Comparison of ENCODE assay signal across 15 mouse cellular contexts in genomic region chr16:91223327-91224067, GRCm38 (mm10). TPM values are rescaled to one million over a fixed set of nuclear protein-coding genes. Genes with fewer than 3 reads are reported as not detected.
DNase-seq lines count a peak whose midpoint lies in the region; ATAC-seq lines count a peak whose summit lies in the region.
"Had no signal": no experiment of that assay in that cellular context is flagged by ENCODE, and none has a peak within 500 bp of the region (broad histone marks: within the 10 kb centered on the region; RNA-seq: fewer than 3 reads in every experiment).

No protein-coding gene starts in this region.

- no peak for DNase-seq in heart, adult 11 months
- peak; percentile 50 for DNase-seq in limb, embryonic 10.5 days (ENCODE audit: low spot score)
- DNase-seq in thymus, postnatal 14 days, result no peak
- DNase-seq: cerebellum, adult 9-11 months; gastrocnemius, postnatal 25 days; layer of hippocampus, adult 9-11 months; liver, embryonic 13.5 days had no signal

- H3K4me2 ChIP-seq in heart, embryonic 14.5 days (ENCODE audit: low read length), result 0 out of 2 replicates have a peak overlapping the region, but pooled peaks have one; percentile 34
- peak overlapping the region; percentile 65 for H3K4me2 ChIP-seq in forebrain, embryonic 12.5 days
- H3K4me2 ChIP-seq in neural tube, embryonic 14.5 days (ENCODE audit: low read depth, low read length), result 0 out of 2 replicates have a peak overlapping the region, but pooled peaks have one; percentile 0
- H3K4me2 ChIP-seq: liver, embryonic 13.5 days had no signal

- 2% methylated on average over 35 of the region's 35 CpGs for WGBS in heart, embryonic 14.5 days
- WGBS in forebrain, embryonic 12.5 days, result under 1% methylated on average over 34 of the region's 35 CpGs
- WGBS in limb, embryonic 10.5 days, result 3% methylated on average over 35 of the region's 35 CpGs
- WGBS in neural tube, embryonic 14.5 days, result 1% methylated on average over 35 of the region's 35 CpGs

- no peak overlapping the region for H3K9ac ChIP-seq in heart, embryonic 14.5 days (ENCODE audit: low read length)
- peak overlapping the region; percentile 48; the same call in 1 of the 2 replicates for H3K9ac ChIP-seq in forebrain, embryonic 12.5 days
- no peak overlapping the region for H3K9ac ChIP-seq in neural tube, embryonic 14.5 days (replicated peaks; ENCODE audit: low read depth, low read length)
- H3K9ac ChIP-seq: liver, embryonic 13.5 days had no signal

- no peak overlapping the region for H3K27ac ChIP-seq in heart, embryonic 14.5 days (replicated peaks in 1 of 2; ENCODE audit: control insufficient read depth in 1 of 2, insufficient read depth in 1 of 2, low read depth in 2 of 2, low read length in 2 of 2)
- H3K27ac ChIP-seq in forebrain, embryonic 12.5 days, result peak overlapping the region; percentile 77
- H3K27ac ChIP-seq in limb, embryonic 10.5 days, result no peak overlapping the region
- no peak overlapping the region for H3K27ac ChIP-seq in neural tube, embryonic 14.5 days (ENCODE audit: low read depth, low read length)
- H3K27ac ChIP-seq: liver, embryonic 13.5 days had no signal

- H3K27me3 ChIP-seq in heart, embryonic 14.5 days (ENCODE audit: control insufficient read depth, insufficient read depth, low read length), result peaks cover 100% of the 10 kb centered on the region
- H3K27me3 ChIP-seq in forebrain, embryonic 12.5 days, result peaks cover 99% of the 10 kb centered on the region
- H3K27me3 ChIP-seq in limb, embryonic 10.5 days (ENCODE audit: low read depth, poor library complexity, severe bottlenecking), result peaks cover 100% of the 10 kb centered on the region
- peaks cover 86% of the 10 kb centered on the region for H3K27me3 ChIP-seq in neural tube, embryonic 14.5 days (ENCODE audit: control insufficient read depth, insufficient read depth, low read length)

- H3K9me3 ChIP-seq in heart, embryonic 14.5 days (ENCODE audit: control insufficient read depth, low read length), result no peaks in the 10 kb centered on the region
- no peaks in the 10 kb centered on the region for H3K9me3 ChIP-seq in forebrain, embryonic 12.5 days
- H3K9me3 ChIP-seq in limb, embryonic 10.5 days (replicated peaks), result no peaks in the 10 kb centered on the region
- no peaks in the 10 kb centered on the region for H3K9me3 ChIP-seq in neural tube, embryonic 14.5 days (ENCODE audit: control insufficient read depth, low read length)
- H3K9me3 ChIP-seq: liver, embryonic 13.5 days had no signal

- H3K4me1 ChIP-seq in heart, embryonic 14.5 days (ENCODE audit: control insufficient read depth in 2 of 2, insufficient read depth in 2 of 2, low read length in 2 of 2), result peaks cover 5 to 32% of the 10 kb centered on the region in 2 experiments; a peak in 3 of 4 replicates
- H3K4me1 ChIP-seq in forebrain, embryonic 12.5 days, result peaks cover 65% of the 10 kb centered on the region
- peaks cover 60% of the 10 kb centered on the region for H3K4me1 ChIP-seq in limb, embryonic 10.5 days
- H3K4me1 ChIP-seq in neural tube, embryonic 14.5 days (ENCODE audit: control insufficient read depth, insufficient read depth, low read length), result no peaks in the 10 kb centered on the region
- H3K4me1 ChIP-seq: liver, embryonic 13.5 days had no signal

- H3K4me3 ChIP-seq in heart, embryonic 14.5 days (ENCODE audit: control insufficient read depth in 1 of 2, insufficient read depth in 1 of 2, low read depth in 1 of 2, low read length in 2 of 2), result no peak overlapping the region
- H3K4me3 ChIP-seq in forebrain, embryonic 12.5 days (replicated peaks), result peak overlapping the region; percentile 36
- H3K4me3 ChIP-seq in limb, embryonic 10.5 days, result peak overlapping the region; percentile 23
- H3K4me3 ChIP-seq in neural tube, embryonic 14.5 days (ENCODE audit: low read depth, low read length), result no peak overlapping the region
- H3K4me3 ChIP-seq: liver, embryonic 13.5 days had no signal

- no peak for ATAC-seq in heart, embryonic 14.5 days (ENCODE audit: insufficient number of reproducible peaks, insufficient read depth, low FRiP score, low read depth)
- no peak for ATAC-seq in forebrain, embryonic 12.5 days (ENCODE audit: low FRiP score)
- ATAC-seq in neural tube, embryonic 14.5 days (ENCODE audit: low read depth), result no peak
- no peak for ATAC-seq in frontal cortex, adult (ENCODE audit: low TSS enrichment)
- ATAC-seq in erythroblast, adult 5-6 weeks (replicated peaks; ENCODE audit: low FRiP score, poor library complexity, severe bottlenecking), result no peak
- ATAC-seq: CD4-positive, CD25-positive, alpha-beta regulatory T cell, adult 4 months; intestine, postnatal 0 days had no signal

- no peaks in the 10 kb centered on the region for H3K36me3 ChIP-seq in heart, embryonic 14.5 days (ENCODE audit: control insufficient read depth, insufficient read depth, low read length)
- H3K36me3 ChIP-seq in forebrain, embryonic 12.5 days (replicated peaks), result 0 out of 2 replicates have a peak, but pooled peaks cover 7% of the 10 kb centered on the region
- no peaks in the 10 kb centered on the region for H3K36me3 ChIP-seq in limb, embryonic 10.5 days
- no peaks in the 10 kb centered on the region for H3K36me3 ChIP-seq in neural tube, embryonic 14.5 days (ENCODE audit: control insufficient read depth, insufficient read depth, low read length)
- H3K36me3 ChIP-seq: liver, embryonic 13.5 days had no signal

RNA-seq across cellular contexts. Expression of gene Olig2, which starts 1.8 kb away (rescaled TPM):
- polyA plus RNA-seq in heart, embryonic 14.5 days (2014; fragmentation: Nextera tagmentation; extraction: Ambion mirVana), result not detected in 2 replicates
- 20.8 and 28.1 TPM in 2 replicates for polyA plus RNA-seq in forebrain, embryonic 12.5 days (2016; fragmentation: Nextera tagmentation; extraction: Ambion mirVana)
- 0.08 TPM in 1 of 2 replicates, not detected in the other for polyA plus RNA-seq in limb, embryonic 10.5 days (2016; fragmentation: Nextera tagmentation; extraction: Ambion mirVana)
- 6.5 and 8.3 TPM in 2 replicates for polyA plus RNA-seq in neural tube, embryonic 14.5 days (2014; fragmentation: Nextera tagmentation; extraction: Ambion mirVana)
- not detected in 2 replicates for total RNA-seq in erythroblast, adult 5-6 weeks (2015; ENCODE audit: low replicate concordance)
- total RNA-seq in erythroblast, adult 5-6 weeks (2017; ENCODE audit: low replicate concordance), result not detected in 2 replicates
- total RNA-seq: gastrocnemius, postnatal 25 days; megakaryocyte-erythroid progenitor cell, adult 5-6 weeks had no signal
- polyA plus RNA-seq: CD4-positive, CD25-positive, alpha-beta regulatory T cell, adult 4 months; intestine, postnatal 0 days; liver, embryonic 13.5 days had no signal

RNA-seq across cellular contexts. Expression of gene Olig1, which starts 46.1 kb away (rescaled TPM):
- 0.09 TPM in 1 of 2 replicates, not detected in the other for polyA plus RNA-seq in heart, embryonic 14.5 days (2014; fragmentation: Nextera tagmentation; extraction: Ambion mirVana)
- 9.9 and 11.8 TPM in 2 replicates for polyA plus RNA-seq in forebrain, embryonic 12.5 days (2016; fragmentation: Nextera tagmentation; extraction: Ambion mirVana)
- polyA plus RNA-seq in limb, embryonic 10.5 days (2016; fragmentation: Nextera tagmentation; extraction: Ambion mirVana), result not detected in 2 replicates
- polyA plus RNA-seq in neural tube, embryonic 14.5 days (2014; fragmentation: Nextera tagmentation; extraction: Ambion mirVana), result 49.3 and 62.2 TPM in 2 replicates
- total RNA-seq in erythroblast, adult 5-6 weeks (2015; ENCODE audit: low replicate concordance), result not detected in 2 replicates
- total RNA-seq in erythroblast, adult 5-6 weeks (2017; ENCODE audit: low replicate concordance), result not detected in 2 replicates
- total RNA-seq: gastrocnemius, postnatal 25 days; megakaryocyte-erythroid progenitor cell, adult 5-6 weeks had no signal
- polyA plus RNA-seq: CD4-positive, CD25-positive, alpha-beta regulatory T cell, adult 4 months; intestine, postnatal 0 days had no signal

Comparison
In these comparisons a context has a peak if more than half of its experiments do, and no peak if none do; other contexts are left out.
1. H3K4me2 ChIP-seq: peak in every context shown above with its lines; median percentile 65 in forebrain, embryonic 12.5 days; 34 in heart, embryonic 14.5 days; 0 in neural tube, embryonic 14.5 days.
2. H3K4me3 ChIP-seq: peak in forebrain, embryonic 12.5 days (single experiment) and limb, embryonic 10.5 days (single experiment); none in heart, embryonic 14.5 days (0 of 2) and neural tube, embryonic 14.5 days (single experiment).